Mouse (Mus musculus) CH12.LX (cell line): ENCODE results near the gene Neurog3. TPM values are rescaled to one million over a fixed set of nuclear protein-coding genes. Genes with fewer than 3 reads are reported as not detected.

ENCODE experiments used
- DNase-seq: peaks from one replicate; pipeline ENCODE4 v3.0.0-alpha.2; 2013; ENCODE audit errors: extremely low read depth
- H3K27ac ChIP-seq: 2 replicates; pipeline ENCODE4 v1.5.1; 2012; ENCODE audit warnings: low read depth, mild to moderate bottlenecking, control low read depth, moderate library complexity; ENCODE audit not compliant: insufficient read depth
- H3K27me3 ChIP-seq: replicated peaks from 2 replicates; pipeline ENCODE3; 2012; ENCODE audit warnings: inconsistent platforms
- H3K36me3 ChIP-seq, 2 experiments: replicated peaks in 1 of 2; 2 replicates each; pipeline versions ENCODE3 to v1.6.1; 2012; ENCODE audit warnings: inconsistent platforms in 1 of 2, low read length in 1 of 2, mild to moderate bottlenecking in 1 of 2, mixed read lengths in 1 of 2, moderate library complexity in 1 of 2; ENCODE audit not compliant: control insufficient read depth in 1 of 2, insufficient read depth in 1 of 2
- H3K4me1 ChIP-seq, 2 experiments: 2 replicates each; pipeline ENCODE4 v1.6.1; 2012; ENCODE audit warnings: inconsistent platforms in 1 of 2, moderate library complexity in 1 of 2; ENCODE audit not compliant: insufficient read depth in 2 of 2, control insufficient read depth in 1 of 2
- H3K4me2 ChIP-seq: 2 replicates; pipeline ENCODE4 v1.6.1; 2012; ENCODE audit warnings: low read depth, mild to moderate bottlenecking, control low read depth; ENCODE audit not compliant: poor library complexity, insufficient read depth, severe bottlenecking
- H3K4me3 ChIP-seq, 3 experiments: fragments of 150-350 bp in 1 of 3; sonication (generic) in 1 of 3; replicated peaks in 1 of 3; 2 replicates each; pipeline versions ENCODE3 to v1.5.1; 2011 to 2012; ENCODE audit warnings: low read depth in 2 of 3, low read length in 2 of 3, mild to moderate bottlenecking in 2 of 3, moderate library complexity in 2 of 3, control low read depth in 1 of 3, improper control_type of control experiment in 1 of 3, inconsistent platforms in 1 of 3, mixed read lengths in 1 of 3; ENCODE audit not compliant: poor library complexity in 1 of 3
- H3K79me2 ChIP-seq: replicated peaks from 2 replicates; pipeline ENCODE4 v1.6.1; 2012; ENCODE audit warnings: mild to moderate bottlenecking, moderate library complexity; ENCODE audit not compliant: control insufficient read depth, poor library complexity, insufficient read depth, severe bottlenecking; ENCODE audit errors: extremely low read depth
- H3K9ac ChIP-seq: 2 replicates; pipeline ENCODE4 v1.6.1; 2012; ENCODE audit warnings: low read depth, mild to moderate bottlenecking, control low read depth, moderate library complexity; ENCODE audit not compliant: insufficient read depth
- H3K9me3 ChIP-seq: replicated peaks from 2 replicates; pipeline ENCODE3; 2012; ENCODE audit warnings: low read length, inconsistent platforms, mixed read lengths
- BHLHE40 ChIP-seq: IDR thresholded peaks from 2 replicates; pipeline ENCODE4 v1.6.1; 2011; ENCODE audit warnings: mild to moderate bottlenecking, low read depth, low read length, improper control_type of control experiment
- E2F4 ChIP-seq: IDR thresholded peaks from 2 replicates; pipeline ENCODE4 v1.6.1; 2011; ENCODE audit warnings: low read depth, low read length, improper control_type of control experiment; ENCODE audit not compliant: insufficient replicate concordance
- ELF1 ChIP-seq: IDR thresholded peaks from 2 replicates; pipeline ENCODE4 v1.6.1; 2014; ENCODE audit warnings: low read depth, mild to moderate bottlenecking, inconsistent platforms, low read length, improper control_type of control experiment
- ETS1 ChIP-seq: conservative IDR thresholded peaks from 2 replicates; pipeline ENCODE4 v1.6.1; 2012; ENCODE audit warnings: low read depth, mild to moderate bottlenecking, inconsistent platforms, low read length, improper control_type of control experiment, moderate library complexity
- GABPA ChIP-seq: IDR thresholded peaks from 2 replicates; pipeline ENCODE4 v1.6.1; 2012; ENCODE audit warnings: low read depth, low read length, improper control_type of control experiment, inconsistent platforms; ENCODE audit not compliant: insufficient replicate concordance
- HCFC1 ChIP-seq: IDR thresholded peaks from 2 replicates; pipeline ENCODE4 v1.6.1; 2012; ENCODE audit warnings: low read depth, mild to moderate bottlenecking, inconsistent platforms, low read length, improper control_type of control experiment
- SIN3A ChIP-seq: IDR thresholded peaks from 2 replicates; pipeline ENCODE4 v1.6.1; 2012; ENCODE audit warnings: low read length, improper control_type of control experiment, inconsistent platforms
- USF1 ChIP-seq: IDR thresholded peaks from 2 replicates; pipeline ENCODE4 v1.6.1; 2014; ENCODE audit warnings: low read depth, mild to moderate bottlenecking, inconsistent platforms, low read length, improper control_type of control experiment
- dilution Hi-C: fragments of 300-500 bp; cut with MboI; formaldehyde crosslinking; loops from 2 replicates; pipeline ENCODE4 v1.14.3; 2020; ENCODE audit warnings: low sequenced_read_pairs; ENCODE audit not compliant: extremely low pct_unique_long_range_greater_than_20kb, extremely low pct_ligation_motif_present
- in situ Hi-C: fragments of 300-500 bp; cut with MboI; formaldehyde crosslinking; loops from 3 replicates; pipeline ENCODE4 v1.14.3; 2019; ENCODE audit warnings: low sequenced_read_pairs, low pct_ligation_motif_present, low pct_unique_long_range_greater_than_20kb, mixed read lengths
- polyA plus RNA-seq: library from polyadenylated mRNA; unstranded; fragments of >175 nt; gene quantifications from 2 replicates; pipeline ENCODE4 v1.2.1, GENCODE M21; 2012; ENCODE audit warnings: low read depth; ENCODE audit not compliant: insufficient read length
- total RNA-seq, 2 experiments: library from RNA; depleted of rRNA; stranded (reverse); fragments of 300-350 nt in 1 of 2; fragments of >200 nt in 1 of 2; gene quantifications; 2 replicates each; pipeline ENCODE4 v1.2.3; 2012 to 2014

Neurog3 gene
- total and polyA plus RNA-seq, 3 experiments: not detected

GRCm38 (mm10) chr10:62172841-62173553 is 40.1 kb downstream of the Neurog3 start:
- H3K9ac ChIP-seq: no peak overlapping the region
- no peaks in the 10 kb centered on the region for H3K36me3 ChIP-seq
- no peak overlapping the region for H3K4me2 ChIP-seq
- no peaks in the 10 kb centered on the region for H3K79me2 ChIP-seq
- H3K4me1 ChIP-seq: peaks cover 0 to 4% of the 10 kb centered on the region in 2 experiments; a peak in 2 of 4 replicates
- no peak overlapping the region for H3K4me3 ChIP-seq
- no peak for TF ChIP-seq SIN3A
- no peak for TF ChIP-seq HCFC1
- TF ChIP-seq ETS1: no peak
- dilution Hi-C loops: no loop called here
- peaks cover 67% of the 10 kb centered on the region for H3K27me3 ChIP-seq
- no peak overlapping the region for H3K27ac ChIP-seq
- in situ Hi-C loops: no loop called here
- no peak for DNase-seq
- H3K9me3 ChIP-seq: peaks cover 1% of the 10 kb centered on the region

- no peak overlapping the region for H3K9ac ChIP-seq
- TF ChIP-seq E2F4 (no peak), USF1 (no peak), HCFC1 (no peak), ELF1 (no peak)
- H3K9me3 ChIP-seq: peaks cover 9% of the 10 kb centered on the region
- no peaks in the 10 kb centered on the region for H3K79me2 ChIP-seq
- no peak overlapping the region for H3K4me2 ChIP-seq
- in situ Hi-C loops (no loop called here), dilution Hi-C loops (no loop called here)
- H3K4me1 ChIP-seq: peaks cover 0 to 4% of the 10 kb centered on the region in 2 experiments; a peak in 2 of 4 replicates
- H3K4me3 ChIP-seq: no peak overlapping the region
- no peak overlapping the region for H3K27ac ChIP-seq
- H3K27me3 ChIP-seq: peaks cover 67% of the 10 kb centered on the region
- DNase-seq: no peak
- no peaks in the 10 kb centered on the region for H3K36me3 ChIP-seq
Measured at GRCm38 (mm10) chr10:62173941-62174448, 41.1 kb downstream of the Neurog3 start.

- no peaks in the 10 kb centered on the region for H3K36me3 ChIP-seq
- dilution Hi-C loops: no loop called here
- peaks cover 70% of the 10 kb centered on the region for H3K27me3 ChIP-seq
- no peak overlapping the region for H3K9ac ChIP-seq
- in situ Hi-C loops: no loop called here
- no peak overlapping the region for H3K27ac ChIP-seq
- no peaks in the 10 kb centered on the region for H3K79me2 ChIP-seq
- no peak overlapping the region for H3K4me3 ChIP-seq
- H3K4me2 ChIP-seq: no peak overlapping the region
- no peak for DNase-seq
- TF ChIP-seq BHLHE40: no peak
- TF ChIP-seq ELF1: no peak
- no peak for TF ChIP-seq GABPA
- H3K4me1 ChIP-seq: peaks cover 0 to 4% of the 10 kb centered on the region in 2 experiments; a peak in 2 of 4 replicates
- peaks cover 9% of the 10 kb centered on the region for H3K9me3 ChIP-seq
Measured at GRCm38 (mm10) chr10:62174533-62175313, 41.8 kb downstream of the Neurog3 start.
